Mouse (Mus musculus): ENCODE results near the gene Mrpl37.

The Mrpl37 gene

DNA sequence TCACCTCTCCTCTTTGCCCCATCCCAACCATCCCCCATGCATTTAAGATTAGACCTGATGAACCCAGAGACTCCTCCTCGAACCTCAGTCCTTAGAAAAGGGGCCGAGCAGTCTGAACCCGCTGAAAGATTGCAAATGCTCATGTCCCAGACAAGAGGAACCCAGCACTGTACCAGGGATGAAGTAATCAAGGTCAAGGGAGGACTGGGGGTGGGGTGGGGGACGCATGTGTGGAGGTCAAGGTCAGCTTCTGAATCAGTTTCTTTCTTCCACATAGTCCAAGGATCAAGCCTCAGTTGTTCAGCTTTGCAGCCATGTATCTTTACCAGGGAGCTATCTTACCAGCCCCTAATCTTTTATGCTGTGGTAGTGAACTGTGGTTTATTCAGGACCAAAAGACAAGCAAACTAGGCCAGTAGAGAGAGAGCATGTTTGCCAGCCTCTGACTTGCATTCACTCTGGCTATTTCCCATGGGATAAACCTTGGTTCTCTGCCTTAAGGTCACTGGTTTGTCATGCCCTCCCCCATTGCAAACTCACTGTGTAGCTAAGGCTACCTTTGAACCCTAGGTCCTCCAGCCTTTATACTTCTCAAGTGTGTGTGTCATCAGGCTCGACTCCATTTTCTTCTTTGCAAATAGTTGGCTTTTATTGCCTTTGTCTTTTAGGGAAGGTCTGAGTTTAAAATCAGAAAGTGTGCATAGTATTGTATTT is 46.2 kb downstream of the Mrpl37 start:
- DNase-seq (ENCODE audit: low read depth in 2 of 2, low spot score in 2 of 2), result no peak

GRCm38 (mm10) chr4:107019027-107019426 is 47.6 kb downstream of the Mrpl37 start:
- no peak for DNase-seq (ENCODE audit: low read depth in 2 of 2, low spot score in 2 of 2)

DNA sequence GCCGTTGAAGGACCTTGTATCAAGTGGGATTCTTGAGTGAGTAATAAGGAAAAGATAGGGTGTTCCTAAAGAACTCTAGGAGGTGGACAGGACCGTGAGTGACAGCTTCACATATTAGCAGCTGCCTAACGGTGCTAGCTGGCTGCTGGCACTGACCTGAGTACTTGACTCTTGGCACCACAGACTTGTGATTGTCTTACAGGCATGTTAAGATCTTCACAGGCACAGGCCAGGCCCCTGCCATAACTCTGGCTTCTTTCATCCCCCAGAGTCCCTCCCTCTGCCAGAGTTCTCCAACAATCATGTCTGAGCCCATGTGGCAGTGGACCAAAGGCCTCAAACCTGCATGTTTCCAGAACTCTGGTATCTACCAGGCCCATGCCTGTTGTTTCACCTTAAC is 48.1 kb downstream of the Mrpl37 start:
- DNase-seq (ENCODE audit: low read depth in 2 of 2, low spot score in 2 of 2), result no peak

- DNase-seq (ENCODE audit: low read depth in 2 of 2, low spot score in 2 of 2), result no peak
These were observed 49.4 kb downstream of the Mrpl37 start for GRCm38 (mm10) chr4:107017257-107017656.

DNA sequence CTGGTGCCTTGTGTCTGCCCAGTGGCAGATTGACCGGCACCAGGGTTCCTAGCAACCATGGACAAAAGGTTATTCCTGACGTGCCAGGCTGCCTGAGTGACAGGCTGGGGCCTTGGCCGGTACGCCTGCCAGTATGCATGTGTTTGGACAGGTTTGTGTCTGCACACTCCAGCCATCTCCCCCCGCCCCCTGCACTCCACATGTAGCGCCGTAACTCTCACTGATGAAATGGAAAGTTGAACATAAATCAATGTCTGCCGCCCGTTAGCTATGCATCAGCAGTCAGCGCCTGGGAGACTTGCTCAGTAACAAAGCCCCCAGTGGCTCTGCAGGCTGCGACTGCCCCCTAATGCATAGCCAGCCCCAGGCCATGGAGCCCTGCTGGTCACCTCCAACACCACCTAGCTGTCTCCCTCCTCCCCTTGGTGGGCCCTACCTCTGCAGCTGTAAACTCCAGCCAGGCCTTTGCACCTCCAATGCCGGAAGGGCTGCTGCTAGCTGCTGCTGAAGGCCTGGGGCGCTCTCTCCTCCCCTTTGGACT is 50.6 kb downstream of the Mrpl37 start:
- DNase-seq (ENCODE audit: low read depth in 2 of 2, low spot score in 2 of 2), result no peak

GRCm38 (mm10) chr4:107013817-107014260 is 52.8 kb downstream of the Mrpl37 start:
- no peak for DNase-seq (ENCODE audit: low read depth in 2 of 2, low spot score in 2 of 2)

- DNase-seq (ENCODE audit: low read depth in 2 of 2, low spot score in 2 of 2), result no peak
These were observed 53.4 kb downstream of the Mrpl37 start for GRCm38 (mm10) chr4:107013119-107013816.

DNA sequence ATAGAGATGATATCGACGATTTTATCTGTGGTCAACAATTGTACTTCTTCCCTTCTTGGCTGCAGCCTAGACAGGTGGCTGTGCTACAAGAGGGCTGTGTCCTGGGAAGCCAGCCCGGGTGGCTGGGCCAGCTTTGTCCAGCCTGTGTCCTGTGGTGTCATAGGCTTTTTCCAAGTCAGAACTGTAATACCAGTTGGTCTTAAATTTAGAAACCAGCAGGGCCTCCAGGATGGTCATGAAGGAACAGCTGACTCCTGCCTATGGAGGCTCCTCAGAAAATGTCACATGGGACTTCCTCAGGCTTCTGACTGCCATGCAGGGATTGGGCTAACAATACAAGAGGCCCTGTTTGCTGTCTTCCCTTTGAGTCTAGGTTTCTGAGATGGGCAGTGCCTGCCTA is 54.1 kb downstream of the Mrpl37 start:
- no peak for DNase-seq (ENCODE audit: low read depth in 2 of 2, low spot score in 2 of 2)

- DNase-seq (ENCODE audit: low read depth in 2 of 2, low spot score in 2 of 2), result no peak
These were observed 54.6 kb downstream of the Mrpl37 start for GRCm38 (mm10) chr4:107012005-107012478.

DNA sequence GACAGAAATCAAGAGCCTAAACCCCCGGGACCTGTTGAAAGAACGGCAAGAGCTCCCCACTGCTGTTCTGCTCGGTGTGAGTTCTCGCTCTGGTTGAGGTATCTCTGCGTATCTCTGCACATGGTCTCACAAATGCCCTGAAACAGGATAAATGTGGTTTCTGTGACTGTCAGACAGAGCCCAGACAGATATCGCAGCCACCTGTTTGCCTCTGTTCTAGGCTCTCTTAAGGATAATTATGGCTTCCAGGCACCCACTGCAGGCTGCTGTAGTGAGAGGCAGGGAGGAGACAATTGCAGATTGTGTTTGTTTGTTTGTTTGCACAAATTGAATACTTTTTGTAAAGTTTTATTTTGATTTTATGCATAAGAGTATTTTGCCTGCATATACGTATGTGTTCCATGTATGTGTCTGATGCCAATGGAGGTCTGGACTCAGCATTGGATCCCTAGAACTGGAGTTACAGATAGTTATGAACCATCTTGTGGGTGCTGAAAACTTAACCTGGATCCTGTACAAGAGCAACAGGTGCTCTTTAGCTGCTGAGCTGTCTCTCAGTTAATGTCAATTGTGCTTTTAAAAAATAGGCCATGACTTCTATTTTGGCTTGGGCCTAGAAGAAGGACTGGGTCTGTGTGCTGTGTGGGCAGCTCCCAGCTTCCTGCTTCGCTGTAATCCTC is 55.2 kb downstream of the Mrpl37 start:
- DNase-seq (ENCODE audit: low read depth in 2 of 2, low spot score in 2 of 2), result no peak

GRCm38 (mm10) chr4:107009548-107009947 is 57.1 kb downstream of the Mrpl37 start:
- no peak for DNase-seq (ENCODE audit: low read depth in 2 of 2, low spot score in 2 of 2)

- no peak for DNase-seq (ENCODE audit: low read depth in 2 of 2, low spot score in 2 of 2)
These were observed 58.5 kb downstream of the Mrpl37 start for GRCm38 (mm10) chr4:107008161-107008560.

DNA sequence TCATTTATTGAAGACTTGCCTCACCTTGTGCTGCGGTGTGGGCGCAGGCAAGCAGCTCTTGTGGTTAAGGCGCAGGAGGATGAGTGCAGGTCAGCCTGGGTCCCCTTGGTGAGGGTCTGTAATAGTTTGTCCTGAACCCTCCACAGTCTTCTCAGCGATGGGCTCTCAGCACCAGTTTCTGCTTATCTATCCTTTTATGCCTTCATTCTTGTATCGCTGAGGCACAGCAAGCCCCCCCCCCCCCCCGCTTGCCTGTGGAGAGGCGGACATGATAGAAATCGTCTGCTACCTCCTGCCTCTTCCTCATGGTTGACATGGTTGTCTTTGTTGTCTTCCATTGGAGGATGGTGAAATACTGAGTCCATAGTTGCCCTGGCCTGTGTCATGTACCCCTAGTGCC is 59.3 kb downstream of the Mrpl37 start:
- DNase-seq (ENCODE audit: low read depth in 2 of 2, low spot score in 2 of 2), result no peak

- no peak for DNase-seq (ENCODE audit: low read depth in 2 of 2, low spot score in 2 of 2)
These were observed 59.9 kb downstream of the Mrpl37 start for GRCm38 (mm10) chr4:107006807-107007206.

DNA sequence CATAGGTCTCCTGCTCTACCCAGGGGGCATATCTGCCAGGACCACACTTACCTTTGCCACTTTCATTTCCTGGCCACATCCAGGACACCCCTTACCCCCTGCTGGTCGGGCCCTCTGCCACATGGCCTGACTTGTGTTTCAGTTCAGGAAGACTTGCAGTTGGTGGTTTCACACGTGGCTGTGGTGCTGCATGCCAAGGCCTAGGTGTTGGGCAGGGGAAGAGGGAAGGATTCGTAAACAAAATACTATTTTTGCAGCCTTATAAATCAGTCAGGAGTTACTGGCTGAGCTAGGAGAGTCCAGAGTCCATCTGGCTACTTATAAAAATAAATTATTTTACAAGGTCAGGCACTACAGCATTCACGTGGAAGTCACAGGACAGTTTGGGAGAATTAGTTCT is 60.4 kb downstream of the Mrpl37 start:
- no peak for DNase-seq (ENCODE audit: low read depth in 2 of 2, low spot score in 2 of 2)

All from CD8-positive naive resting alpha-beta T cell, adult 2 months (primary cell).